Mouse (Mus musculus): ENCODE measurements around the gene Map3k5.
"Not testable (repeated sequence)": the region's sequence is repeated elsewhere in the genome, so short reads cannot be mapped to it uniquely, and the experiment has no call there.

The Map3k5 gene

GRCm38 (mm10) chr10:19966597-19966996, 32.3 kb downstream of the Map3k5 start:
- DNase-seq (ENCODE audit: low read depth), result no peak

- DNase-seq (ENCODE audit: low read depth), result no peak
These were observed 34.2 kb downstream of the Map3k5 start for GRCm38 (mm10) chr10:19968445-19968844.

GRCm38 (mm10) chr10:19969831-19970460, 35.7 kb downstream of the Map3k5 start:
- DNase-seq (ENCODE audit: low read depth), result no peak

GRCm38 (mm10) chr10:19971491-19971890, 37.2 kb downstream of the Map3k5 start:
- DNase-seq (ENCODE audit: low read depth), result not testable (repeated sequence)

- no peak for DNase-seq (ENCODE audit: low read depth)
These were observed 39.2 kb downstream of the Map3k5 start for GRCm38 (mm10) chr10:19973321-19974108.

GRCm38 (mm10) chr10:19977557-19977956, 43.3 kb downstream of the Map3k5 start:
- no peak for DNase-seq (ENCODE audit: low read depth)

GRCm38 (mm10) chr10:19978662-19979199, 44.5 kb downstream of the Map3k5 start:
- DNase-seq (ENCODE audit: low read depth), result no peak

- DNase-seq (ENCODE audit: low read depth), result no peak
These were observed 53.5 kb downstream of the Map3k5 start for GRCm38 (mm10) chr10:19987736-19988135.

- DNase-seq (ENCODE audit: low read depth), result no peak
These were observed 55.7 kb downstream of the Map3k5 start for GRCm38 (mm10) chr10:19989986-19990385.

GRCm38 (mm10) chr10:19990638-19991037, 56.4 kb downstream of the Map3k5 start:
- no peak for DNase-seq (ENCODE audit: low read depth)

GRCm38 (mm10) chr10:19991237-19991865, 57.1 kb downstream of the Map3k5 start:
- DNase-seq (ENCODE audit: low read depth), result no peak

- peak; percentile 45 for DNase-seq (ENCODE audit: low read depth)
These were observed 57.6 kb downstream of the Map3k5 start for GRCm38 (mm10) chr10:19991866-19992252.

- DNase-seq (ENCODE audit: low read depth), result no peak
These were observed 60.5 kb downstream of the Map3k5 start for GRCm38 (mm10) chr10:19994469-19995450.

GRCm38 (mm10) chr10:19996151-19996550, 61.9 kb downstream of the Map3k5 start:
- DNase-seq (ENCODE audit: low read depth), result no peak

GRCm38 (mm10) chr10:19999703-20000407, 65.6 kb downstream of the Map3k5 start:
- DNase-seq (ENCODE audit: low read depth), result no peak

GRCm38 (mm10) chr10:20000408-20000770, 66.1 kb downstream of the Map3k5 start:
- DNase-seq (ENCODE audit: low read depth), result no peak

- DNase-seq (ENCODE audit: low read depth), result no peak
These were observed 67.7 kb downstream of the Map3k5 start for GRCm38 (mm10) chr10:20001990-20002389.

GRCm38 (mm10) chr10:20003006-20003405, 68.7 kb downstream of the Map3k5 start:
- DNase-seq (ENCODE audit: low read depth), result no peak

- DNase-seq (ENCODE audit: low read depth), result no peak
These were observed 70.5 kb downstream of the Map3k5 start for GRCm38 (mm10) chr10:20004786-20005185.

GRCm38 (mm10) chr10:20005491-20005952, 71.2 kb downstream of the Map3k5 start:
- DNase-seq (ENCODE audit: low read depth), result no peak
